Mouse (Mus musculus) megakaryocyte, adult 5-6 weeks (primary cell): ENCODE data around the gene Spock3. TPM values are rescaled to one million over a fixed set of nuclear protein-coding genes. Genes with fewer than 3 reads are reported as not detected.
"Not testable (repeated sequence)": the region's sequence is repeated elsewhere in the genome, so short reads cannot be mapped to it uniquely, and the experiment has no call there.

Experiments used
- ATAC-seq: 2 replicates; pipeline ENCODE4 v1.8.0; 2016; ENCODE audit warnings: mild to moderate bottlenecking, inconsistent platforms; ENCODE audit not compliant: poor library complexity, severe bottlenecking
- total RNA-seq, 2 experiments: library from RNA; stranded (forward) in 1 of 2; stranded (reverse) in 1 of 2; fragments of 153-499, 151-499 nt in 1 of 2; fragments of 221-1000, 200-1000 nt in 1 of 2; gene quantifications; 2 replicates each; pipeline versions ENCODE4 v1.2.3 to v1.2.4; 2015 to 2017

The Spock3 gene
- not detected in 2 replicates for total RNA-seq (2015)
- total RNA-seq (2017) = not detected in 2 replicates

GRCm38 (mm10) chr8:62950709-62951108, at the start of gene Spock3:
Gene Spock3, plus strand, starts transcription at chr8:62951009.
- ATAC-seq = no peak

- ATAC-seq = no peak
Observed at GRCm38 (mm10) chr8:62951173-62952134, 645 bp downstream of the Spock3 start.

DNA sequence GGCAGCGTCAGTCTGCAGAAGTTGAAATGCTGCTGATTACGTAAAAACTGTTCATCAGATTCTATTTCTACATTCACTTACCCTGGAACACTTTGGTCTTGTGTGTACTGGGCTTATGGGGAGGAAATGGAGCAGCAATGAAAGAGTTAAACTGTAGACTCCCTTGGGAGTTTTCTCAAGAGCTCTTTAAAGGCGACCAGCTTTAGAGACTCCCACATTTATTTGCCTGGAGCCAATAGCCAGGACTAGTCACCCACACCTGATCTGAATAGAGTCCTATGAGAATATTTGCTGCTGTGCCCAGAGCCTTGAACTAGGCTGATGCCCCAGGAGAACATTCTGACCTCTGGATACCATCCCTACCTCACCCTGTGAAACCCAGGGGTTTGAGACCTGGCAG, 1.7 kb downstream of the Spock3 start:
- ATAC-seq = no peak

DNA sequence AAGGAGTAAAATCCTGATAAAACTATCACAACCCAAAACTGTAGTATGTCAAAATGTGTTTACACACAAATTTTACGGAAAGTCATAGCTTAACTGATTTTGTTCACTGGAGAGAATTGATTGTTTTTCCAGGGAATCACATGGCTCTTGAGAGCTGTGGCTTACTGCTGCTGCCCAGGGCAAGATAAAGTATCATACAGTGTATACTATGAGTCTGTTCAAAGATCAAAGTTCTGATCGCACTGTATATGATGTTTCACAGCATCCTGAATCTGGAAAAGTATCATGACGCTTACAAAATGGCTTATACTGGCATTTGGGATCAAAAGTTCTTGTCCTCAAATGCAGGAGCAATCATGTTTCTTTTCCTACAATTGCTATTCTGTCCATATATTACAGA, 11.8 kb downstream of the Spock3 start:
- no peak for ATAC-seq

DNA sequence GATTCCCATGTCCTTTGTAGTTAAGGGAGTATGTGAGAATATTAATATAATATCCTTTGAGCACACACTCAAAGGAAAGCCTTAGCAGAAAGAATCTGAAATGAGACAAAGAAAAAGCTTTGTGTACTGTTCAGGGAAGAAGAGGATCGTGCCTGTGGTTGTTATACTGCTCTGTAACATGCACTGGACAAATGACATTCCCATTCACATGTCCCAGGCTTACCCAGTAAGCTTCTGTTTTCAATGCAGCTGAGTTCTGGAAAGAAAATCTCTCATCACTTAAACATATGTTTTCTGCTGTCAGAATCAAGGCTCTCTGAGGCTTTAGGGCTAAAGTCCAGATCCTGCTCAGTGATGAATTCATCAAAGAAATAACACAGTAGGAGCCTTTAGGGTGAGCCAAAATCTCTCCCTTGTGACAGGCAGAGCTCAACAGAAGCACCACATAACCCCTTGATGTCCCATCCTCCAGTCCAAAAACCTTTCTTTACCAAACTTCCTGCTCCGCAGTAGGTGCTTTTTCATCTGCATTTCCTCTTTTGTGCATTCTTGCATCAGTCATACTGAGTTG, 19.1 kb downstream of the Spock3 start:
- ATAC-seq = no peak

- ATAC-seq = no peak
Observed at GRCm38 (mm10) chr8:63088984-63089383, 138.2 kb downstream of the Spock3 start.

GRCm38 (mm10) chr8:63098200-63098599, 147.4 kb downstream of the Spock3 start:
- no peak for ATAC-seq

DNA sequence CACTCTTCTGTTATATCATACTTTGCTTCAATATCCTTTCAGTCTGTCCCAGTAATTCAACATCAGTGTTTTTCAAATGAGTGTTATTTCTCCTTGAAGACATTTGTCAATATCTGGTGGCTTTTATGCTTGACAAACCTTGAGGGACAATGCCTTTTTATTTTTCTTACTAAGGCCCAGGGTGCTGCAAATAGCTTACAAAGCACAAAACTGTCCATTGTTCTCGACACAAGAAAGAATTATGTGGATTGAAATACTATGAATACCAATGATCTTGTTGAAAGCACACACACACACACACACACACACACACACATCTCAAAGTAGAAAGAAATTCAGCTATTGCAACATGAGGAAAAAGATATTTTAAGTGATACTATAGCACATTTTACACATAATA, 159.0 kb downstream of the Spock3 start:
- no peak for ATAC-seq

GRCm38 (mm10) chr8:63112919-63113318, 162.1 kb downstream of the Spock3 start:
- no peak for ATAC-seq

DNA sequence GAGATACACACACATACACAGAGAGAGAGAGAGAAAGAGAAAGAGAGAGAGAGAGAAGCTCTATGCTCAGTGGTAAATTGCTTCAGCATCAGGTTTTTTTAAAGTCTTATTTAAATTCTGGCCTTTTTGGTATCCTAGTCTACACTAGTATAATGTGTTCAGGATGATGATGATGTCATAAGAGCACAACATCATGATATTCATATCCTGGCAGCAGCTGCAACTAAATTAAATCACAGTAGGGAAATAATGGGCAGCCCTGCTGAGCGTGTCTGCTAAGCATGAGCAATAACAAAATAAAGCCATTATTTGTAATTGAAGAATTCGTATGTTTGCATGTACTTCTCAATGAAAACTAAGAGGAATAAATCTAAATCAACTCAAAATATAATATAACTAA, 169.7 kb downstream of the Spock3 start:
- ATAC-seq = no peak

DNA sequence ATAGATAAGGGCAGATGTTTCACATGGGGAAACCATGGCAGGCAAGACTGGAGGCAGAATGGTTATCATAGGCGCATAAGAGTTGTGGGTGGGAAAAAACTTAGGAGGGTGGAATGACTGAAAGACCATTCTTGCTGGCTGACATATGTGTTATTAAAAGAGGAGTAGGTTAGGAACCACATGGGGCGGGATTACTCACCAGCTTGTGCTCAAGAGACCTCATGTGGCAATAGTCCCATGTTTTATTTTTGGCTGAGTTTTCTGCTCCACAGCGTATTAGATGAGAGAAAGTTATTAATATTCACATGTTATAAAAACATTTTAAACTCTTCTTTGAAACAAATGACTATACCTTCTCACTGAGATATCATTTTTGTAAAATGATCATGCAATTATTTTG, 184.6 kb downstream of the Spock3 start:
- ATAC-seq = no peak

GRCm38 (mm10) chr8:63163861-63164260, 213.1 kb downstream of the Spock3 start:
- ATAC-seq = not testable (repeated sequence)

DNA sequence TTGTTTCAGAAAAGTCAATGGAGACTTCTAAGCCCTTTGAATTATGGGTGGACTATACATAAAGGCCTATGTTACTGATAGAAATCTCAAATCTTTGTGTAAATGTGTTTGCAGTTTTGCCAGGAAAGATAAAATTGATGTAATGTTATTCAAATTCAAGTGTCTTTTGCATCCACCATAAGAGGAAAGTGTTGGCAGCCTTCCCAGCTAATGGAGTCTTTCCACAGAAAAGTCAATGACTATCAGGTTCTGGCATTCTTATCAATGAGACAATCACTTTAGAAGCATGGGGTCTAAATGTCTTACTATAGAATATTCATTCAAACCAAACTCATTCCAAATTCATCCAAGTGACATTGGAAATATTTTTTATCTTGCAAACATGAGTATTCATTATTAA, 214.5 kb downstream of the Spock3 start:
- no peak for ATAC-seq

DNA sequence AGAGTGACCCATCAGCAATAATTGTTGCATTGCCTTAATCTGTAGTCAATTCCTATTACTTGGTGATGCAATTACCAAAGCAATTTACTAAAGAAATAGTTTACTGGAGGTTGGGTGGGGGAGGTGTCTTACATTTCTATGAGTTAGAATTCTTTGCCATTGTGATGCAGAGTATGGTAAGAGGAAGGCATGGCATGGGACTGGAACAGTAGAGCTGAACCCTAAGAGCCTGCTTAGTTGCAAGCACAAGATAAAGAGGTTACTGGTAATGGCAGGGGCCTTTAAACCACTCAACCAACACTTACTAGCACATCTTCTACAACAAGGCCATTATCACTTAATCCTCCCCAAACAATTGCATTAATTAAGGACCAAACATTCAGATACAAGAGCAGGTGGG, 219.1 kb downstream of the Spock3 start:
- ATAC-seq = no peak

DNA sequence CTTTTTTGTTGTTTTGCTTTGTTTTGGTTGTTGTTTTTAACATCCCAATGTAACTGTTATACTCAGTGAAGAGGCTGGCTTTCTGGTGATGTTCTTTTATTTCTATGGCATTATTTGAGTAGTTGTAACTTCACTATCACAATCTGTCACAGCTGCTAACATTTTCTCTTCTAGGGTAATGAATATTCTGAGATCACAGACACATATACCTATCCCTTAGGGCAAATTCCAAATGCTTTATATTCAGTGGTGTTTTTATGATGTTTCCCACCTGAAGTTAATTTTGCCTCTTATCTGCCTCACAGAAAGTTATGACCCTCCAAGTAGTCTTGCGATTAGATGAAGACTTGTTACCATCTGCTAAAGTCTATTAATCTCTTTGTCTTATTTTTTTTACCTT, 230.5 kb downstream of the Spock3 start:
- no peak for ATAC-seq

DNA sequence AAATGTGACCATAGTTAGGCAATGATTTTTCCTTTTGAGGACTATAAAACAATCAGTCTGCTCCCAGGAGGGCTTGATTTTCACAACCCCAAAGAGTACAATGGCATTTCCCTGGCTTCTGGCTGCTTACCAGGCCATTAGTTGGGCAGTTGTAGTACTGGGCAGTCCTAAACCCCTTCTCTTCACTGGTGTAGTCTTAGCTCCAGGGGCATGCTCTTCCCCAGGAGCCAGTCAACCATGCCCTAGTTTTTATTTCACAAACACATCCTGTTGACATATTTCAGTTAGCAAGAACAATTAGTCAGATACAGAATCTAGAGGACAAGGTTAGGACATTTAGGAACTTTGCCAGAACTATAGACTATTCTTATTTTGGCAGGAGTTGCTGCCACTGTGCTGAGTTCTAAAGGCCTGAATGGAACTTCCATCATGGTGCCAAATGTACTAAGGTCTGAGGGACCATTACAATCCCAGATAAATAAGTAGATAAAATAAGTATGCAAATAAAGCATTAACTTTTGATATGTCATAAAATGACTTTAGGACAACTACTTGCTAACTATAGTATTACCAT, 308.1 kb downstream of the Spock3 start:
- no peak for ATAC-seq

DNA sequence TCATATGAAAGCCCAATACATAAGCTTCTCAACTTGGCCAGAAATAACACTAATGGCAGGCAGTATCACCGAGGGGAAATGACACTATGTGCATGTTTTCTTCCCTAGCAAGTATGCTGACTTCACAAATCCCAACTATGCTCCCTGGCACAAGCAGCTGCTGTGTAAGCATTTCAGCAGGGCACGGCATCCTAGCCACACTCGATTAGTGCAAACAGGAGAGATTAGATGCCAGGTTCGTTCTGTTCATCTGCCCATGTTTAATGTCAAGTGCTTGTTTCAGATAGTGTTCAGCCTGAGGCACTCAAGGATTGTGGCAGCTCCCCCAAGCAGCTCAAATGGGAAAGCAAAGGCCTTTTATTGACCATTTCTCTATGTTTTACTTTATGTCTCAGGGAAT, 311.7 kb downstream of the Spock3 start:
- ATAC-seq = no peak

- ATAC-seq = no peak
Observed at GRCm38 (mm10) chr8:63335366-63335765, 384.6 kb downstream of the Spock3 start.

GRCm38 (mm10) chr8:63368580-63368979, 417.8 kb downstream of the Spock3 start:
- ATAC-seq = no peak

DNA sequence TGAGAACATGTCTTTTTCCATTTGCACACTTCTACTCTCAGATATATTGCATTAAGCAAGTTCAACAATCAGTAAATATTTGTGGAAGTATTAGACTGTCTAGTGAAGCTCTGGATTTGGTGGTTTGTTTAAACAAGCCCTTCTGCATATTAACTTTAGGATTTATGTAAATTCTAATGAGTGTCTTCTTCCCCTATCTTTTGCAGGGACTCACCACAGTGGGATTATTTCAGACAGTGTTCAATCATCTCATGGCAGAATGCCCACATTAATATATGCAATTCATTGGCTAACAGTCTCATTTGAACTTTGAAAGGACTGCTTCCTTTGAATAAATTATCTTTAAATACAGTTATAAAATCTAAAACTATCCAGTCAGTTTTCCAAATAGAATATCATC, 446.9 kb downstream of the Spock3 start:
- no peak for ATAC-seq
